Mouse (Mus musculus) megakaryocyte, embryonic 14.5 days (primary cell): ENCODE measurements around the gene Chid1.

Experiments used
- FLI1 ChIP-seq: IDR thresholded peaks from 2 replicates; pipeline ENCODE4 v1.6.1; 2012; ENCODE audit warnings: low read length, inconsistent platforms, mixed read lengths
- GATA1 ChIP-seq: IDR thresholded peaks from 3 replicates; pipeline ENCODE4 v1.6.1; 2012; ENCODE audit warnings: mixed read lengths, low read length, inconsistent platforms, borderline replicate concordance

GRCm38 (mm10) chr7:141564561-141564960, 24.9 kb upstream of the Chid1 start:
- TF ChIP-seq GATA1 (no peak), FLI1 (no peak)
